Mouse (Mus musculus) hindbrain, postnatal 0 days (tissue): ENCODE measurements at regions not wholly inside any gene's neighbourhood (a gene's known extent, or its start where the extent isn't known, plus 50 kb on each side); places are given as distances from the start of the nearest gene placed in this dataset.

ENCODE experiments used
- ATAC-seq: fragments of 200-750 bp; cut with Nextera tagmentation; 2 replicates; pipeline ENCODE4 v1.8.0; 2017; ENCODE audit warnings: mild to moderate bottlenecking, moderate TSS enrichment, moderate library complexity
- DNase-seq: peaks from one replicate; pipeline ENCODE4 v3.0.0-alpha.2; 2015; ENCODE audit warnings: low spot score
- H3K27ac ChIP-seq: fragments of 300-500 bp; sonication (generic); 2 replicates; pipeline ENCODE4 v1.5.1; 2014; ENCODE audit warnings: mild to moderate bottlenecking
- H3K27me3 ChIP-seq: fragments of 300-500 bp; sonication (generic); 2 replicates; pipeline ENCODE4 v1.6.1; 2014; ENCODE audit warnings: low read length, mixed read lengths; ENCODE audit not compliant: insufficient read depth
- H3K36me3 ChIP-seq: fragments of 300-500 bp; sonication (generic); 2 replicates; pipeline ENCODE4 v1.6.1; 2014; ENCODE audit warnings: low read length, mixed read lengths; ENCODE audit not compliant: insufficient read depth
- H3K4me1 ChIP-seq: fragments of 300-500 bp; sonication (generic); 2 replicates; pipeline ENCODE4 v1.6.1; 2014; ENCODE audit warnings: antibody characterized with exemption, low read length, mixed read lengths; ENCODE audit not compliant: insufficient read depth
- H3K4me2 ChIP-seq: fragments of 300-500 bp; sonication (generic); 2 replicates; pipeline ENCODE4 v1.6.1; 2014; ENCODE audit warnings: low read depth, mild to moderate bottlenecking, low read length, moderate library complexity, mixed read lengths
- H3K4me3 ChIP-seq: fragments of 300-500 bp; sonication (generic); 2 replicates; pipeline ENCODE4 v1.5.1; 2014; ENCODE audit warnings: low read length
- H3K9ac ChIP-seq: fragments of 300-500 bp; sonication (generic); replicated peaks from 2 replicates; pipeline ENCODE4 v1.6.1; 2014; ENCODE audit warnings: mild to moderate bottlenecking, low read length, moderate library complexity, mixed read lengths
- H3K9me3 ChIP-seq: fragments of 300-500 bp; sonication (generic); 2 replicates; pipeline ENCODE4 v1.6.1; 2016; ENCODE audit warnings: low read length, mixed read lengths
- CTCF ChIP-seq: IDR thresholded peaks from 2 replicates; pipeline ENCODE4 v1.5.1; 2016; ENCODE audit warnings: antibody characterized with exemption, control low read depth, low read depth
- WGBS: fragments of 180-500 bp; shearing (Covaris S2); extraction: QIAGEN DNeasy Blood & Tissue Kit; methylation state at CpG from one replicate; pipeline ENCODE4 v1.1.7; 2014; 5-methylcytosine and 5-hydroxymethylcytosine counted together

DNA sequence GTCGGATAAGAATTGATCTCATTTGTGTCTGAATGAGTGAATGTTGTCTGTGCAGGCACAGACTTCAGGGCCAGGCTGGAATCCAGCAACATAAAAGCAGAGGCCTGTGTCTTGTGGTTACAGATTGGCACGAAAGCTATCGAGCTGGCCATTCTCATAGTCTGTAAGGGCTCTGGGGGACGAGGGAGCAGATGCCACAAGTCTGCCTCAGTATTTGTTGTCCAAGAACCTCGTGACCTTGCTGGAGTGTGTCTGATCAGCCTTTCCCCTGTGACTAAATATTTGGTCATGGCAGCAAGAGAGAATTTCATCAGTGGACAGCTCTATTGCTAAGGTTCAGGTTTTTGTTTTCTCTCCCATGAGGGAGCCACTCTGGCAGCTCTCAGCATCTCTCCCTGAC is 622.0 kb upstream of the Vstm2b start:
- ATAC-seq = peak; percentile 74
- no peak overlapping the region for H3K27ac ChIP-seq
- DNase-seq = peak; percentile 60
- no peaks in the 10 kb centered on the region for H3K9me3 ChIP-seq
- 25% methylated on average over 5 of the region's 5 CpGs for WGBS
- no peak for TF ChIP-seq CTCF
- no peaks in the 10 kb centered on the region for H3K36me3 ChIP-seq
- H3K4me1 ChIP-seq = no peaks in the 10 kb centered on the region
- H3K9ac ChIP-seq = no peak overlapping the region
- no peaks in the 10 kb centered on the region for H3K27me3 ChIP-seq
- H3K4me2 ChIP-seq = no peak overlapping the region
- H3K4me3 ChIP-seq = no peak overlapping the region

DNA sequence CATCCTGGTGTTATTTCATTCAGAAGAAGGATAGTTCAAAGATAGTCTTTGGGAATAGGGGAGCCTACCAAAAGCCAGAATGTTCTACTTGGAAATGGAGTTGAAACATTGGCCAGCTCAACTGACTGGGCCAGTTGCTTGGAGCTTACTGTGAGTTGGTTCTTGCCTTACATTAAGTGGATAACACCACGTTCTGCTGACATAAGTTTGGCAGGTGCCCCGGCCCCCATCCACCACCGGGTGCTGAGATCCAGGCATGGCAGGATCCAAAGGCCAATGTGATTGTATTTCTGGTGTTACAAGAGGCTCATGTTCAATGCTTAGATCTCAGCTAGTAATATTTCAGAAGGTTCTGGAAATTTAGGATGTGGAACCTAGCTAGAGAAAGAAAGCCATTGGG is 608.0 kb upstream of the Vstm2b start:
- 78% methylated on average over 3 of the region's 3 CpGs for WGBS
- Histone ChIP-seq H3K27me3 (no peaks in the 10 kb centered on the region), H3K4me3 (no peak overlapping the region), H3K4me2 (no peak overlapping the region), H3K9ac (no peak overlapping the region), H3K9me3 (no peaks in the 10 kb centered on the region), H3K27ac (no peak overlapping the region), H3K4me1 (no peaks in the 10 kb centered on the region), H3K36me3 (no peaks in the 10 kb centered on the region)
- ATAC-seq (no peak), DNase-seq (no peak)
- TF ChIP-seq CTCF = no peak

DNA sequence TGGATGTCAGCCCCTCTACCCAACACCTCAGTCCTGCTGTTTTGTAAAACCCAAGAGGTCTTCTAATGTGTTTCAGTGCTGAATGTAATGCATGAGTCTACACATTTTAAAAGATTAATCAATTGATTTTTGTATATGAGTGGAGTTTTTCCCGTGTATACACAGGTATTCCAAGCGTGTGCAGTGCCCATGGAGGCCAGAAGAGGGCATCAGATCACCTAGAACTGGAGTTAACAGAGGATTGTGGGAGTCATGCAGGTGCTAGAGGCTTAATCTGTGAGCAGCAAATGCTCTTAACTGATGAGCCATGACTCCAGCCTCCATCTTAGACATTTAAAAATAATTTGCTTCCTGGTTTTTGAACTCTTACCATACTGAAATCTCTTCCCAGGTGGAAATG is 587.6 kb upstream of the Vstm2b start:
- TF ChIP-seq CTCF = peak; percentile 59
- Histone ChIP-seq H3K36me3 (no peaks in the 10 kb centered on the region), H3K4me2 (no peak overlapping the region), H3K27ac (no peak overlapping the region), H3K4me1 (no peaks in the 10 kb centered on the region), H3K9ac (no peak overlapping the region), H3K9me3 (no peaks in the 10 kb centered on the region), H3K27me3 (no peaks in the 10 kb centered on the region), H3K4me3 (no peak overlapping the region)
- no peak for ATAC-seq
- WGBS = 33% methylated on average over 2 of the region's 2 CpGs
- peak; percentile 15 for DNase-seq

DNA sequence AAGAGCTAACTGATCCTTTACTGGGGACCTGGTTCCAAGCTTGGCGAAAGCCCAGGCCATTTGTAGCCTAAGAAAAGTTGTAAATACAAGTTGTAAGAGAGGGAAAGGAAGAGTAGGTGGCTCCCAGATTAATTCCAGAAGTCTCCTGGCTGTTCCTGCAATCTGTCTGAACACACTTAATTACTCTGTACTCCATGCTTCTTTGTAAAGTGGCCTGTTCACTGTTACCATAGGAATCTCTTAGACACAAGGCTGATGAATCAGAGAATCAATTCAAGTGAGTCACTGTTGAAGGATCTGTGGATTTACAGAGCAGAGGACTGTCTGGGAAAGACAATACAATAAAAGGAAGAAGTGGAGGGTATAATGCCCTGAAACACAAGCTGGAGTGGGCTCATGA is 577.0 kb upstream of the Vstm2b start:
- Histone ChIP-seq H3K27me3 (no peaks in the 10 kb centered on the region), H3K4me2 (no peak overlapping the region), H3K9me3 (no peaks in the 10 kb centered on the region), H3K4me1 (no peaks in the 10 kb centered on the region), H3K4me3 (no peak overlapping the region), H3K9ac (no peak overlapping the region), H3K27ac (no peak overlapping the region), H3K36me3 (no peaks in the 10 kb centered on the region)
- ATAC-seq = no peak
- no peak for TF ChIP-seq CTCF
- DNase-seq = no peak
- WGBS = 90% methylated on average over 1 of the region's 1 CpGs

DNA sequence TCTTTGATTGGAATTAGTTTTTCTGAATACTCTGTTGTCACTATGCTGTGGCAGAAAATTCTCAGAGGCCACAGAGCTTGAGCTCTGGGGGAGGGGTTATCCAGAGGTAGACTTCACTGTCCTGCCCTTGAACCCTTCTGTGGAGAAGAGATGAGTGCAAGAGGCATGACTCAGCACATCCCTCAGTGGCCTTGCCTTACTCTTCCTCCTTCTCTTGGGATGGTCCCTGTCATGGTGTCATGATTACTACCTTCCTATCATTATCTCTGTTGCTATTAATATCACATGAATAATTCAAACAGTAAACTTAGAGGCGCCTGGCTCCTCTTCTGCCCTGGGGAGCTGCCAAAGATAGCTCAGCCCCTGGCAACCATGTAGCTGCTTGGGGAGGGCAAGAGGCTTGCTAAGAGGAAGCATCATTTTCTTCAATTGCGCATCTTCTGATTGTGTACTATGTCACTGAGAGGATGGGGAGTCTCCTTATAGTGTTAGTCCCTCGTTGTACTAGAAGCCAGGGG is 572.9 kb upstream of the Vstm2b start:
- no peak for TF ChIP-seq CTCF
- no peak overlapping the region for H3K27ac ChIP-seq
- no peak overlapping the region for H3K4me2 ChIP-seq
- no peak overlapping the region for H3K4me3 ChIP-seq
- WGBS = 62% methylated on average over 3 of the region's 3 CpGs
- no peak for ATAC-seq
- no peaks in the 10 kb centered on the region for H3K36me3 ChIP-seq
- H3K9ac ChIP-seq = no peak overlapping the region
- no peaks in the 10 kb centered on the region for H3K9me3 ChIP-seq
- no peak for DNase-seq
- no peaks in the 10 kb centered on the region for H3K4me1 ChIP-seq
- H3K27me3 ChIP-seq = no peaks in the 10 kb centered on the region

DNA sequence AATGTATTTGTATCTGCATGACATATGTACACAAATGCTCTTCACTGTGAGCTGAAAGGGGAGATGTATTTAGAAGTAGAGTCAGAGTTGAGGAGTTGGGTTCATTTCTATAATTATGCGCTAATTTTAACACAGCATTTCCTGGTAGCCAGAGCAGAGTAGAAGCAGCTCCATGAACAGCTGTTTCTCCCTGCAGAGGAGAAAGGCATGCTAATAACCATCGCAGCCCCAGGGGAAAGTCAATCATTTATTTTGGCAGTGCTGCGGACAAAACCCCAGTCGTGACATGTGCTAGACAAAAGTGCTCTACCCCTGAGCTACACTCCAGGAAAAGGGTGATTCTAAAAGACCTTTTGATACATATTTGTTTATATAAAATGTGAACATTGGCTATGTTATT is 565.7 kb upstream of the Vstm2b start:
- H3K27ac ChIP-seq = no peak overlapping the region
- no peak overlapping the region for H3K9ac ChIP-seq
- H3K36me3 ChIP-seq = no peaks in the 10 kb centered on the region
- no peaks in the 10 kb centered on the region for H3K4me1 ChIP-seq
- no peaks in the 10 kb centered on the region for H3K9me3 ChIP-seq
- DNase-seq (peak; percentile 28), ATAC-seq (no peak)
- H3K4me3 ChIP-seq = no peak overlapping the region
- no peaks in the 10 kb centered on the region for H3K27me3 ChIP-seq
- H3K4me2 ChIP-seq = no peak overlapping the region
- WGBS = 22% methylated on average over 4 of the region's 4 CpGs
- TF ChIP-seq CTCF = no peak

DNA sequence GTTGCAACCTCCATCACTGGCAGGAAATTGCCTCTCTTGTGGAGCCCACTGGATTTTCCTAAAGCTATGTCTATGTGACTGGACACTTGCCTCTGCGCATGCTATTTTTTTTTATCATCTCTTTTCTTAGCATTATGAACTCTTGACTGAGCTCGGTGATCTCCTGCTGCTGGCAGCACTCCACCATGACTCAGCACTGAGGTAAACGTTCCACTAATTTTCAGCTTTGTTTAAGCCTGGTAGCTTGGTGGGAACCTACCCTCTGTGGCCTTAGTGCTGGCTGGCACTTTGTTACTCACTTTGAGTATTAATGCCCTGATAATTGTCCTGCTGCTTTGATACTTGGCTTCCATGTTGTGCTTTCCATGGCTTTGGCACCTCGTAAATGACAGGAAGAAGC is 545.8 kb upstream of the Vstm2b start:
- H3K9ac ChIP-seq = no peak overlapping the region

More for the DNA sequence above, 545.8 kb upstream of the Vstm2b start:
- ATAC-seq = no peak
- Histone ChIP-seq H3K4me2 (no peak overlapping the region), H3K4me1 (no peaks in the 10 kb centered on the region), H3K36me3 (no peaks in the 10 kb centered on the region), H3K27ac (no peak overlapping the region), H3K27me3 (no peaks in the 10 kb centered on the region), H3K4me3 (no peak overlapping the region), H3K9me3 (no peaks in the 10 kb centered on the region)
- no peak for TF ChIP-seq CTCF
- peak; percentile 37 for DNase-seq
- 26% methylated on average over 4 of the region's 4 CpGs for WGBS
